Mouse (Mus musculus): ENCODE data around the gene Sema4g.
"Not testable (repeated sequence)": the region's sequence is repeated elsewhere in the genome, so short reads cannot be mapped to it uniquely, and the experiment has no call there.

Gene Sema4g

DNA sequence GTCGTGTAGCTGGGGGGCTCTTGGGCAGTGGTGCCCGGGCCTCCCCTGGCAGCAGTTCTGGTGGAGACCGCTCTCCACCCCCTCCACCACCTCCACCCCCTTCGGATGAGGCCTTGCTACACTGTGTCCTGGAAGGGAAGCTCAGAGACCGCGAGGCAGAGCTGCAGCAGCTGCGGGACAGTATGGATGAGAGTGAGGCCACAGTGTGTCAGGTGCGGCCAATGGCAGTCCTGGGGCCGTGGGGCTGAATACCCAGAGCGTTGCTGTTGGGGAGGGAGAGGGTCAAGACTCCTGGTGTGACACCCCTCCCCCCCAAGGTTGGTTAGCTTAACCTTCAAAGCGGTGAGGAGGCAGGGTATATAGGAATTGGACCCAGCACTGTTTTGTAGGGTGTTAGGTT is 35.1 kb downstream of the Sema4g start:
- DNase-seq (ENCODE audit: extremely low read depth, low read depth, low spot score) = no peak

DNA sequence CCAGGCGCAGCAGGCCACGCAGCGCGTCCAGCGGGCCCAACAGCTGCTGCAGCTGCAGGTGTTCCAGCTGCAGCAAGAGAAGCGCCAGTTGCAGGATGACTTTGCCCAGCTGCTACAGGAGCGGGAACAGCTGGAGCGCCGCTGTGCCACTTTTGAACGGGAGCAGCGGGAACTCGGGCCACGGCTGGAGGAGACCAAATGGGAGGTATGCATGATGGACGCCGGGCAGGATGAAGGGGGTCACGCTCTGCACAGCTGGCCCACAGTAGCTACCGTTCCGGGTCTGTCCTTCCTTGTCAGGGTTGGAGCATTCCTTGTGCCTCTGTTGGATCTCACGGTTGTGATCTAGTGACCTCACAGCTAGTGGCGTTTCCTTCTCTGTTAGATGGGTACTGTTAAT is 35.9 kb downstream of the Sema4g start:
- no peak for DNase-seq (ENCODE audit: extremely low read depth, low read depth, low spot score)

DNA sequence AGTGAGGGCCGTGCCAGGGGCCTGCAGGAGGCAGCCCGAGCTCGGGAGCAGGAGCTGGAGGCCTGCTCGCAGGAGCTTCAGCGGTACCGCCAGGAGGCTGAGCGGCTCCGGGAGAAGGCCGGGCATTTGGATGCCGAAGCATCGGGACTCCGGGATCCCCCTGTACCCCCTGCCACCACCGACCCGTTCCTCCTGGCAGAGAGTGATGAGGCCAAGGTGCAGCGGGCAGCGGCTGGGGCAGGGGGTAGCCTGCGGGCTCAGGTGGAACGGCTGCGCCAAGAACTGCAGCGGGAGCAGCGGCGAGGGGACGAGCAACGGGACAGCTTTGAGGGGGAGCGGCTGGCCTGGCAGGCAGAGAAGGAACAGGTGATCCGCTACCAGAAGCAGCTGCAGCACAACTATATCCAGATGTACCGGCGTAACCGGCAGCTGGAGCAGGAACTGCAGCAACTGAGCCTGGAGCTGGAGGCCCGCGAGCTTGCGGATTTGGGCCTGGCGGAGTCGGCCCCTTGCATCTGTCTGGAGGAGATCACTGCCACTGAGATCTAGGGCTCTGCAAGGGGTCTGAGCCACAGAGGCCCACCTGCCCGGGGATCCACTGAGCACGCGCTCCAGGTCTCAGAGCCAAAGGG is 37.2 kb downstream of the Sema4g start:
- DNase-seq (ENCODE audit: extremely low read depth, low read depth, low spot score) = no peak

GRCm38 (mm10) chr19:45026958-45027670 is 38.2 kb downstream of the Sema4g start:
- DNase-seq (ENCODE audit: extremely low read depth, low read depth, low spot score) = no peak

- DNase-seq (ENCODE audit: extremely low read depth, low read depth, low spot score) = no peak
These were observed 38.9 kb downstream of the Sema4g start for GRCm38 (mm10) chr19:45027848-45028247.

DNA sequence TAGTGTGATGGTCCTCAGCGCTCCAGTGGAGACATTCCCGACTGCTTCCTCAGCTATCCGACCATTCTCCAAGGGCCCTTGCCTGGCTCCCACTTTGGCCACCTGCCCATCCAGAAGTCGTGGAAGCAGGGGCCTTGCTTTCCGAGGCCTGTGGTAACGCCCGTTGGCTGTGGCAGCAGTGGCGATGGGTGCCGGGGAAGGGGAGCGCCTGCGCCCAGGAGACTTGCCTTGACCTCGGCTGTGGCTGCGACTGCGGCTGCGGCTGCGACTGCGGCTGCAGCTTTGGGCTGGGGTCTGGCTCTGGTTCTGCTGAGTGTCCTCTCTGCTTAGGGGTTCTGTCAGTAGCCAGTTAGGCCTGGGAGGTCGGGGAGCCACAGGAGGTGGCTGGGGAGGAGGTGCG is 39.8 kb downstream of the Sema4g start:
- no peak for DNase-seq (ENCODE audit: extremely low read depth, low read depth, low spot score)

GRCm38 (mm10) chr19:45029571-45029970 is 40.7 kb downstream of the Sema4g start:
- DNase-seq (ENCODE audit: extremely low read depth, low read depth, low spot score) = no peak

GRCm38 (mm10) chr19:45030111-45030510 is 41.2 kb downstream of the Sema4g start:
- no peak for DNase-seq (ENCODE audit: extremely low read depth, low read depth, low spot score)

DNA sequence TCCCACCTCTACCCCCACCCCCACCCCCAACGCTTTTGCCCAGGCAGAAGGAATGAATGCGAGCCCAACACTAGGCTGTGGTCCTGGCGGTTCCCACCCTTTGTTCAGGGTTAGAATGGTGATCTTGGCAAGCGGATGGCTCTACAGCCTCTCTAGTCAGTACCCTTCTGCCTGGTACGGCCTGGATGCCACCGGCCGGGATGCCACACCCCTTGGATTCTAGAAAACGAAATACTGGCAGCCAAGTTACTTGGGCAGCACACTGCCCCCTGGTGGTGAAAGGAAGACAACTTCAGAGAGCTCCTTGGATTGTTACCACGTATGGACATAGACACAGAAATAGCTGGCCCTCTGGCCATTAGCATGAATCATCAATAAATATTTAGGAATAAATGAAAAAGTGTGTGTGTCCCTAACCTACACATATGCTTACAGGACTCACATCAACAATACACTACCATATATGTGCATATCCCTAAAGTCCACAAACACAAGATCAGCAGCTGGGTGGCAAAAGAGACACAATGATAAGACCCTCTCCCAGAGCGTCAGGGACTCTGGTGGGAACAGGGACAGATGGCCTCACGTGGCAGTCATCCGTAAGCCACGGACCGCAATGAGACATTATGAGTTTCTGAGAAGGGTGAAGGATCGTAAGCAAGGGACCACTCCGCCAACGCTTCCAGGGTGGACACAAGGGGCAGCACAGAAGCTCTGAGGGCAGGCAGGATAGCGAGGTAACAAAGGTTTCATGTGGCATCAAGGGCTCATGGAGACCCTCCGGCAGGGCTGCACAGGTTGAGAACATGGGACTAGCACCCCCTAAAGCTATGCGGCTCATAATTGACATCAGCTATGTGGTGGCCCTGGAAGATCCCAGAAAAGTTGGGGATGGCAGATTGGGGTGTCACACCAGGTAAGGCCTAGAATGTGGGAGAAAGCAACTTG is 42.1 kb downstream of the Sema4g start:
- DNase-seq (ENCODE audit: extremely low read depth, low read depth, low spot score) = no peak

DNA sequence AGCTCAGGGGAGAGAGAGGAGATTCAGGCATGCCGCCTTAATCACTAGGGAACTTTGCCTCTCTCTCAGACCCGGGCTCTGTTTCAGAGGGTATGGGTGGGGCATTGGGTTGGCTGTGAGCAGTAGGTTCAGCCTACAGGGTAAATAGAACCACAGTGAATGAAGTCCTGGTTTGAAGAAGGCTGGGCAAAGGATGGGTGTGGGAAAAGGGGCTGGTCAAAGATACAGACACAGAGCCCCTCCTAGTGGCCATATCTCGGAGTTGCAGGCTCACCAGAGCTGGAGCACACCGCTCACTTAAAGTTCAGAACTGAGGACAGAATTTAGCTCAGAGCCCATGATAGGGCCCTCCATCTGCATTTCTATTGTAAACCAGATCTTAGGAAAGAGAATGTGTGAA is 42.9 kb downstream of the Sema4g start:
- DNase-seq (ENCODE audit: extremely low read depth, low read depth, low spot score) = no peak

DNA sequence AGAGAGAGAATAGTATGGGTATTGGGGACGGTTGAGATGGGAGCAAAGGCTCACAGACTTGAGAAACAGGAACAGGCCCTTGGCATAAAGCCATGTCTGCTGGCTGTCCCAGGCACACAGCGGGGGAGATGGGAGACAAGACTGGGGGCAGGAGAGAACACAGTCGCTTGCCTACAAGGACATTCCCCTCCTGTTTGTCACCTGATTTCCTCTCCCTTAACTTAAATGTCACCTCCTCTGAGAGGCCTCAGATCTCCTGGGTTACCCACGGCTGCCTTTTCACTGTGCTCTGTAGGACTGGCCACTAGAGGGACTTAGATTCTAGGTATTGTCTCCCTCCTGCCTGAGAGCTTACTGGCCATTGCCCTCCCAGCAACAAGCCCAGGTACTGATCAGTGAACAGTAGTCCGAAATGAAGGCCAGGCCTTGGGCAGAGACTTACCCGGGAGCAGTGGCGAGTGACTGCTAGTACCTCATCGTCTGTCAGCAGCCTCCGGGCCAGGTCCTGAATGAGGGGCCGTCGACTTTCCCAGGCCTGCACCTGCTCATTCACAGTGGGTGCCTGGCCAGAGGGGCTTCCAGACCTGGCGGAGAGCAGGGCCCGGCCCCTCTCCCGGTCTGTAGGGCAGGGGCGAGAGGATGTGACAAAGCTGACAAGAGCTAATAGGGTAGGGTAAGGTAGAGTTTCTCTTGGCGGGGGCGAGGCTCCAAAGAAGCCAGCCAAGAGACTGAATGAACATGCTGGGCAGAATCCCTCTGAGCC is 43.9 kb downstream of the Sema4g start:
- no peak for DNase-seq (ENCODE audit: extremely low read depth, low read depth, low spot score)

- DNase-seq (ENCODE audit: extremely low read depth, low read depth, low spot score) = no peak
These were observed 48.0 kb downstream of the Sema4g start for GRCm38 (mm10) chr19:45036867-45037266.

DNA sequence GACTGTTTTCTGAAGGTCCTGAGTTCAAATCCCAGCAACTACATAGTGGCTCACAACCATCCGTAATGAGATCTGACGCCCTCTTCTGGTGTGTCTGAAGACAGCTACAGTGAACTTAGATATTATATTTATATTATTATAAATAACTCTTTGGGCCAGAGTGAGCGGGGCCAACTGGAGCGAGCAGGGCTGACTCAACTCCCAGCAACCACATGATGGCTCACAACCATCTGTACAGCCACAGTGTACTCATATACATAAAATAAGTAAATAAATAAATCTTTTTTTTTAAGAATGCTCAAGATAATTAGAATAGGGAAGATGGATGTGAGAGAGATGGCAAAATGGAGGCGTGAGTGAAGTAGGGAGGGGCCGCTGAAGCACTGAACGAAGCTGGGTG is 49.3 kb downstream of the Sema4g start:
- not testable (repeated sequence) for DNase-seq (ENCODE audit: extremely low read depth, low read depth, low spot score)

DNA sequence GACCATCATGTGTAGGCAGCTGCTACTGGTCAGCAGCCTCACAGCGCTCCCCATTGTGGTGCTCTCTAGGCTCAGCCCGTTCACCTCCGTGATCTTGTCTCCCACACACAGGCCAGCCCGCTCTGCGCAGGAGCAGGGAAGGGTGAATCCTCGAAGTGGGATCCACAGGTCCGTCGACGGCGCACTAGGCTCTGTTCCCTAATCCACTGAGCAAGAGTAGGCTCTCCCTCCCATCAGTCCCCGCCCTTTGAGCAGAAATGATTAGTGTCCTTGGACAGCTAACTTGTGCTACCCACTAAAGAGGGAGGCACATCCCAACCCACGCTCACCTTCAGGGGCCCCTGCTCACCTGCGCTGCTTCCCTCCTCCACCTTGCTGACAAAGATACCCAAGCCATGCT is 51.3 kb downstream of the Sema4g start:
- no peak for DNase-seq (ENCODE audit: extremely low read depth, low read depth, low spot score)

DNA sequence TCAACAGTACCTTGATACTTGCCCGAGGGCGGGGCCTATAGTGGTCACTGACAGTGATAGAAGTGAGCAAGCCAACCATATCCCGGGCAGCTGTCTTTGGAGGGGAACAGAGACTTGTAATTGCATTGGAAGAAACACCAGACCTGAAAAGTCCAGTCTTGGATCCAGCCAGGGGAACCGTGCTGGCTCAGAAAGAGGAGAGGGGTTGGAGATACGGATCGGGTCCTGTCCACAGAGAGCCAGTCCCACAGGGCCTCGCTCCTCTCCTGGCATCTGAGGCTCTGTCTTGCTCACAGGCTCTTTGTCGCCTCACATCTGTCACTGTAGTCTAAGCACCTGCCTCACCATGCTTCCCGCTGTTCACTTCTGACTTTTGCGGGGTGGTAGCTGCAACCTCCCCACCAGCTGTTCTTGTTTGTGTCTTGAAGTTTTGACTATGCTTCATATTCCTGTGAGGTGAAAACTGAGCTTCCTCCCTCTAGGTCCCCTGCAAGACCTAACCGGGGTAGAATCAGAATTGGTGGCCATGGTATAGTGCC is 55.6 kb downstream of the Sema4g start:
- no peak for DNase-seq (ENCODE audit: extremely low read depth, low read depth, low spot score)

- no peak for DNase-seq (ENCODE audit: extremely low read depth, low read depth, low spot score)
These were observed 56.3 kb downstream of the Sema4g start for GRCm38 (mm10) chr19:45045236-45045635.

GRCm38 (mm10) chr19:45045651-45046050 is 56.8 kb downstream of the Sema4g start, which contains the start of gene Pdzd7:
Gene Pdzd7, minus strand, starts transcription at chr19:45045717.
- no peak for DNase-seq (ENCODE audit: extremely low read depth, low read depth, low spot score)

- no peak for DNase-seq (ENCODE audit: extremely low read depth, low read depth, low spot score)
These were observed 57.8 kb downstream of the Sema4g start for GRCm38 (mm10) chr19:45046523-45047321.

GRCm38 (mm10) chr19:45047417-45047934 is 58.6 kb downstream of the Sema4g start, which contains the start of gene Sfxn3:
Gene Sfxn3, plus strand, starts transcription at chr19:45047503.
- DNase-seq (ENCODE audit: extremely low read depth, low read depth, low spot score) = no peak
